Mouse (Mus musculus): ENCODE data around the gene Skap1.

DNA sequence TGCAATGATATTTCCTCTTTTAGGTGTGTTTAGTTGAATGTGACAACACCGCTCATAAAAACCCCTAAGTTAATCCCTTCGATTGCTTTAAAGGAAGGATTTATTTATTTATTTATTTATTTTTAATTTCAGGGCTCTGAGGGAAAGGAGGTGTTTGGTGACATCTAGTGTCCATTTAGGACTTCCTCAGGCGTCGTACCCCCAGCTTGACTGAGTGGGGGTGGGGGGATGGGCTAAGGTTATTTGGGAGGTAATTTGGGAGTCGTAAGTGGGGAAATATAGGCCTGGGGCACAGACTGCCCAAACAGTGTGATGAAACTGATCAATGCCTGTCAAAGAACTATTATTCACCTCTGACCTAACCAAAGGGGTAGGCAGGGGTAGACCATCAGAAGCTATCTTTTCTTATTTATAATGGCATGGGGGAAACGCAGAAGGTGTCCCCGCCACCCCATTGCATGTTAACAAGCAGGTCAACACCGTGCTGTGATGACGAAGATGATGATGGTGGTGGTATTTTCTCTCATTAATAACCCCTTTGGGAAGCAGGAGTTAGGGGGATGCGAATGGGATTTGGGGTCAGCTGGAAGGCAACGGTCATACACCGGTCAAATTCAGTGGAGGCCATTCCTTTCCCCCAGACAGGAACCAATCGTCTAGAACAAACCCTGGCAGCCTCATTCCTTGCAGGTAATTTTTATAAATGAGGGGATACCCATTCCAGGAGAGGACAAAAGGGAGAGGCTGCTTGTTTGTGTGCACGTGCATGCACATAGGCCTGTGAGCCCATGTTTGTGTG lies 273.5 kb downstream of the Skap1 start:
- no peak for TF ChIP-seq E2F4 (IDR thresholded peaks at IDR 0.05; ENCODE audit: insufficient read depth)
- no peak for TF ChIP-seq USF1 (IDR thresholded peaks at IDR 0.05; ENCODE audit: low read depth)
- TF ChIP-seq TCF3 (IDR thresholded peaks at IDR 0.05; ENCODE audit: insufficient read length, low read depth) = no peak
- TF ChIP-seq POLR2AphosphoS2 (IDR thresholded peaks at IDR 0.05; ENCODE audit: insufficient read length, low read depth) = no peak
- TF ChIP-seq TCF12 (IDR thresholded peaks at IDR 0.05; ENCODE audit: insufficient read depth, poor library complexity, severe bottlenecking) = no peak
- no peak for TF ChIP-seq CEBPB (IDR thresholded peaks at IDR 0.05; ENCODE audit: insufficient read depth, poor library complexity, severe bottlenecking)
- no peak for TF ChIP-seq MYOG (IDR thresholded peaks at IDR 0.05; ENCODE audit: control insufficient read depth in 1 of 3, insufficient read depth in 1 of 3, insufficient read length in 2 of 3, low read depth in 2 of 3)
- TF ChIP-seq POLR2A (IDR thresholded peaks at IDR 0.05; ENCODE audit: insufficient read length, low read depth) = no peak
- no peak for TF ChIP-seq MAX (IDR thresholded peaks at IDR 0.05; ENCODE audit: low read depth)
